8 mouse cellular contexts compared by ENCODE assay signal in genomic region chr7:127041851-127042672, GRCm38 (mm10). TPM values are rescaled to one million over a fixed set of nuclear protein-coding genes. Genes with fewer than 3 reads are reported as not detected.
DNase-seq lines count a peak whose midpoint lies in the region; ATAC-seq and TF ChIP-seq lines count a peak whose summit lies in the region.

Kif22 (minus strand) TSS chr7:127042471.

- peaks cover 35% of the 10 kb centered on the region for H3K4me1 ChIP-seq in erythroblast, embryonic 14.5 days (ENCODE audit: control insufficient read depth)
- H3K4me1 ChIP-seq in heart, embryonic 12.5 days (replicated peaks) = peaks cover 17% of the 10 kb centered on the region
- peaks cover 19% of the 10 kb centered on the region for H3K4me1 ChIP-seq in kidney, embryonic 16.5 days (ENCODE audit: insufficient read depth, low read length)
- peaks cover 12 to 14% of the 10 kb centered on the region in 2 experiments for H3K4me1 ChIP-seq in liver, embryonic 14.5 days (replicated peaks; ENCODE audit: control insufficient read depth in 2 of 2, insufficient read depth in 2 of 2, low read length in 1 of 2)
- H3K4me1 ChIP-seq in stomach, embryonic 15.5 days = no peaks in the 10 kb centered on the region; the same call in 1 of the 2 replicates

- WGBS in heart, embryonic 12.5 days = under 1% methylated on average over 52 of the region's 53 CpGs
- under 1% methylated on average over 53 of the region's 53 CpGs for WGBS in kidney, embryonic 16.5 days
- WGBS in liver, embryonic 14.5 days (ENCODE audit: insufficient replicate concordance) = under 1% methylated on average over 53 of the region's 53 CpGs
- under 1% methylated on average over 53 of the region's 53 CpGs for WGBS in stomach, embryonic 15.5 days

- H3K36me3 ChIP-seq in erythroblast, embryonic 14.5 days (ENCODE audit: control insufficient read depth) = peaks cover 47% of the 10 kb centered on the region
- peaks cover 12% of the 10 kb centered on the region for H3K36me3 ChIP-seq in heart, embryonic 12.5 days
- peaks cover 14% of the 10 kb centered on the region for H3K36me3 ChIP-seq in kidney, embryonic 16.5 days (ENCODE audit: insufficient read depth, low read length)
- H3K36me3 ChIP-seq in liver, embryonic 14.5 days (replicated peaks; ENCODE audit: control insufficient read depth, insufficient read depth, low read depth) = peaks cover 28% of the 10 kb centered on the region
- no peaks in the 10 kb centered on the region for H3K36me3 ChIP-seq in stomach, embryonic 15.5 days

- peak within 1 kb of the TSS; percentile 79 for H3K4me2 ChIP-seq in heart, embryonic 12.5 days
- H3K4me2 ChIP-seq in kidney, embryonic 16.5 days (replicated peaks; ENCODE audit: low read depth, low read length) = peak within 1 kb of the TSS; percentile 78
- H3K4me2 ChIP-seq in liver, embryonic 14.5 days (ENCODE audit: low read depth) = peak within 1 kb of the TSS; percentile 80
- peak within 1 kb of the TSS; percentile 82 for H3K4me2 ChIP-seq in stomach, embryonic 15.5 days

- peak within 1 kb of the TSS; percentile 94 for H3K9ac ChIP-seq in heart, embryonic 12.5 days
- H3K9ac ChIP-seq in kidney, embryonic 16.5 days (replicated peaks; ENCODE audit: low read length) = peak within 1 kb of the TSS; percentile 89
- H3K9ac ChIP-seq in liver, embryonic 14.5 days (replicated peaks) = peak within 1 kb of the TSS; percentile 98
- peak within 1 kb of the TSS; percentile 75 for H3K9ac ChIP-seq in stomach, embryonic 15.5 days

- H3K4me3 ChIP-seq in erythroblast, embryonic 14.5 days (replicated peaks) = peak within 1 kb of the TSS; percentile 82
- peak within 1 kb of the TSS; percentile 92 for H3K4me3 ChIP-seq in heart, embryonic 12.5 days
- peak within 1 kb of the TSS; percentile 91 for H3K4me3 ChIP-seq in kidney, embryonic 16.5 days (ENCODE audit: low read length)
- peak within 1 kb of the TSS; percentile 72 to 97 for H3K4me3 ChIP-seq in liver, embryonic 14.5 days (ENCODE audit: insufficient read depth in 1 of 2, low read depth in 2 of 2, low read length in 2 of 2)
- H3K4me3 ChIP-seq in stomach, embryonic 15.5 days (replicated peaks) = peak within 1 kb of the TSS; percentile 96

- no peaks in the 10 kb centered on the region for H3K9me3 ChIP-seq in erythroblast, embryonic 14.5 days (ENCODE audit: control insufficient read depth, low read length)
- H3K9me3 ChIP-seq in heart, embryonic 12.5 days (replicated peaks) = no peaks in the 10 kb centered on the region; the same call in 1 of the 2 replicates
- no peaks in the 10 kb centered on the region for H3K9me3 ChIP-seq in kidney, embryonic 16.5 days (ENCODE audit: low read length)
- no peaks in the 10 kb centered on the region for H3K9me3 ChIP-seq in liver, embryonic 14.5 days (ENCODE audit: control insufficient read depth, low read length)
- H3K9me3 ChIP-seq in stomach, embryonic 15.5 days = no peaks in the 10 kb centered on the region

- H3K27ac ChIP-seq in heart, embryonic 12.5 days (ENCODE audit: poor library complexity, severe bottlenecking) = peak within 1 kb of the TSS; percentile 76
- H3K27ac ChIP-seq in kidney, embryonic 16.5 days (ENCODE audit: low read length) = peak within 1 kb of the TSS; percentile 80
- peak within 1 kb of the TSS; percentile 75 for H3K27ac ChIP-seq in liver, embryonic 14.5 days
- peak within 1 kb of the TSS; percentile 72 for H3K27ac ChIP-seq in stomach, embryonic 15.5 days

- TF ChIP-seq EP300 in liver, embryonic 14.5 days (IDR thresholded peaks at IDR 0.05; ENCODE audit: low read depth) = no peak

- peak; percentile 95 for DNase-seq in brain, embryonic 14.5 days (ENCODE audit: low read depth)
- DNase-seq in liver, embryonic 14.5 days (ENCODE audit: low read depth in 3 of 3, low spot score in 3 of 3) = peak; percentile 83
- peak; percentile 90 for DNase-seq in neural tube, embryonic 10.5 days (ENCODE audit: extremely low spot score, low spot score)

- ATAC-seq in CD4-positive, CD25-positive, alpha-beta regulatory T cell, adult 4 months = peak; percentile 99
- ATAC-seq in heart, embryonic 12.5 days (ENCODE audit: insufficient number of reproducible peaks, low FRiP score) = peak; percentile 88
- peak; percentile 91 for ATAC-seq in kidney, embryonic 16.5 days (ENCODE audit: low FRiP score, low TSS enrichment)
- peak; percentile 88 for ATAC-seq in liver, embryonic 14.5 days (ENCODE audit: insufficient read depth)
- peak; percentile 89 for ATAC-seq in stomach, embryonic 15.5 days (ENCODE audit: insufficient read depth, low FRiP score, low read depth)

- no peak for TF ChIP-seq POLR2A in brain, embryonic 14.5 days (IDR thresholded peaks at IDR 0.05; ENCODE audit: borderline replicate concordance, extremely low read depth, insufficient read depth, insufficient read length, poor library complexity, severe bottlenecking)

- H3K27me3 ChIP-seq in erythroblast, embryonic 14.5 days (ENCODE audit: control insufficient read depth) = peaks cover 2% of the 10 kb centered on the region; the same call in 1 of the 2 replicates
- no peaks in the 10 kb centered on the region for H3K27me3 ChIP-seq in heart, embryonic 12.5 days (replicated peaks)
- H3K27me3 ChIP-seq in kidney, embryonic 16.5 days (ENCODE audit: insufficient read depth, low read length) = no peaks in the 10 kb centered on the region
- H3K27me3 ChIP-seq in liver, embryonic 14.5 days (ENCODE audit: control insufficient read depth, insufficient read depth, low read length) = no peaks in the 10 kb centered on the region
- no peaks in the 10 kb centered on the region for H3K27me3 ChIP-seq in stomach, embryonic 15.5 days (replicated peaks)

- TF ChIP-seq CTCF in brain, embryonic 14.5 days (IDR thresholded peaks at IDR 0.05; ENCODE audit: borderline replicate concordance, extremely low read depth, insufficient read depth, insufficient read length) = no peak
- TF ChIP-seq CTCF in liver, embryonic 14.5 days (IDR thresholded peaks at IDR 0.05; ENCODE audit: low read depth) = no peak

RNA-seq across cellular contexts. Expression of gene Kif22, which starts in this region (rescaled TPM):
- 10 to 100 TPM; 13.9 to 20.5 TPM for polyA plus RNA-seq in CD4-positive, CD25-positive, alpha-beta regulatory T cell, adult 4 months (2017; shearing (Covaris generic))
- polyA plus RNA-seq in brain, embryonic 14.5 days (2012; rRNA removed) = 25.5 and 42.0 TPM in 2 replicates
- polyA plus RNA-seq in erythroblast, embryonic 14.5 days (2012) = 19.9 and 23.7 TPM in 2 replicates
- 80.9 and 85.5 TPM in 2 replicates for polyA plus RNA-seq in heart, embryonic 12.5 days (2016; fragmentation: Nextera tagmentation; extraction: Ambion mirVana)
- 145 and 150 TPM in 2 replicates for polyA plus RNA-seq in kidney, embryonic 16.5 days (2015; fragmentation: Nextera tagmentation; extraction: Ambion mirVana)
- 43.8 and 60.1 TPM in 2 replicates for polyA plus RNA-seq in liver, embryonic 14.5 days (2012; rRNA removed)
- polyA plus RNA-seq in liver, embryonic 14.5 days (2014; fragmentation: Nextera tagmentation; extraction: Ambion mirVana) = 101 and 112 TPM in 2 replicates
- polyA plus RNA-seq in stomach, embryonic 15.5 days (2015; fragmentation: Nextera tagmentation; extraction: Ambion mirVana) = 93.5 and 101 TPM in 2 replicates

Comparison
In these comparisons a context has a peak if more than half of its experiments do, and no peak if none do; other contexts are left out.
1. Peak in every context shown above with its lines: DNase-seq, ATAC-seq, H3K4me3 ChIP-seq and H3K27ac ChIP-seq.